Mouse (Mus musculus): Measurements from ENCODE around the gene Gm12569. TPM values are rescaled to one million over a fixed set of nuclear protein-coding genes. Genes with fewer than 3 reads are reported as not detected.

The Gm12569 gene
- polyA plus RNA-seq (2016; fragmentation: Nextera tagmentation; extraction: Ambion mirVana): not detected in 2 replicates

- Histone ChIP-seq H3K27me3 (ENCODE audit: poor library complexity, severe bottlenecking) (no peaks in the 10 kb centered on the region), H3K36me3 (replicated peaks) (no peaks in the 10 kb centered on the region), H3K27ac (no peak within 1 kb of the TSS), H3K4me3 (no peak within 1 kb of the TSS), H3K4me1 (no peaks in the 10 kb centered on the region), H3K9me3 (no peaks in the 10 kb centered on the region)
- no peak for DNase-seq (ENCODE audit: extremely low spot score, low spot score)
- 94% methylated on average over 11 of the region's 11 CpGs for WGBS
These were observed at the start of gene Gm12569 for GRCm38 (mm10) chr11:51220308-51220707. Gm12569 (plus strand) TSS chr11:51220473.

DNA sequence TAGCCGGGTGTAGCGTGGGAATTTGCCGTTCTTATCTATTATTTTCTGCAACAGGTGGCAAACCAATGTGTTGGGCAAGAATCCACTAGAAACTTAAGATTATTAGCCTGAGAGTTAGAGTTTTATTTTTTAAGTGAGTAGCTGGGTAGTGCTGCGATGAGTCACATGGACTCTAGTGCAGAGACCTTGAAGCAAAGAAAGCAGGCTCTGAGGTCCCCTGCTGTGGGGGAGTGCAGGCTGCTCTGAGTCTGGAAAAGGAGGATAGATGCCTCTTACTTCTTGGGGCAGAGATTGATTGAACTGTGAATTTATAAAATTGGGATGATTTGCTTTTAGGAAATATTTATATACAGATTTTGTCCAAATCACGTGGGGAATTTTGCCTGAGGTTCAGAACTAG lies 17.5 kb upstream of the Gm12569 start:
- no peak overlapping the region for H3K27ac ChIP-seq
- DNase-seq (ENCODE audit: extremely low spot score, low spot score): no peak
- H3K4me3 ChIP-seq: no peak overlapping the region
- peaks cover 4% of the 10 kb centered on the region; the same call in 1 of the 2 replicates for H3K9me3 ChIP-seq
- 83% methylated on average over 5 of the region's 5 CpGs for WGBS
- no peaks in the 10 kb centered on the region for H3K36me3 ChIP-seq (replicated peaks)
- H3K27me3 ChIP-seq (ENCODE audit: poor library complexity, severe bottlenecking): no peaks in the 10 kb centered on the region
- H3K4me1 ChIP-seq: no peaks in the 10 kb centered on the region

GRCm38 (mm10) chr11:51207758-51208157 lies 12.5 kb upstream of the Gm12569 start:
- Histone ChIP-seq H3K27ac (no peak overlapping the region), H3K36me3 (replicated peaks) (no peaks in the 10 kb centered on the region), H3K4me1 (no peaks in the 10 kb centered on the region), H3K9me3 (peaks cover 4% of the 10 kb centered on the region; the same call in 1 of the 2 replicates), H3K4me3 (no peak overlapping the region), H3K27me3 (ENCODE audit: poor library complexity, severe bottlenecking) (no peaks in the 10 kb centered on the region)
- DNase-seq (ENCODE audit: extremely low spot score, low spot score): no peak
- 87% methylated on average over 3 of the region's 3 CpGs for WGBS

DNA sequence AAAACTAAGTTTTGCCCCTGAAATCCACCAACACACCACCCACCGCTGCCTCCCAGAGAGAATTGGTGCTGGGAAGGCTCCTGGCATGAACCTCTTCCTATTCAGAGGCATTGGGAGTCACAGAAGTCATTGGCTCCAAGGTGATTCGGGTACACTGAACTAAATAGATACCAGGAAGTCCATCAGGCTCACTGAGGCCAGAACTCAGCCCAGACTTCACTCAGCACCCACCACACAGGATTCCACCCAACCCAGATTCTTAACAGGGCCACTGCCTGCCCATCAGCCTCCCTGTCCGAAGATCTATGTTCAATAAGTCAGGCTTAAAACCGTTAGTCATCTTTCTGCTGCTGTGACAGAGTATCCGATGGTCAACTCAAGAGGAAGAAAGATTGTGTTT lies 8.8 kb upstream of the Gm12569 start:
- WGBS: 95% methylated on average over 5 of the region's 5 CpGs
- no peak overlapping the region for H3K27ac ChIP-seq
- H3K27me3 ChIP-seq (ENCODE audit: poor library complexity, severe bottlenecking): no peaks in the 10 kb centered on the region
- no peaks in the 10 kb centered on the region for H3K9me3 ChIP-seq
- DNase-seq (ENCODE audit: extremely low spot score, low spot score): no peak
- no peaks in the 10 kb centered on the region for H3K36me3 ChIP-seq (replicated peaks)
- H3K4me3 ChIP-seq: no peak overlapping the region
- no peaks in the 10 kb centered on the region for H3K4me1 ChIP-seq

GRCm38 (mm10) chr11:51214021-51214420 lies 6.3 kb upstream of the Gm12569 start:
- Histone ChIP-seq H3K4me3 (no peak overlapping the region), H3K27ac (no peak overlapping the region), H3K36me3 (replicated peaks) (no peaks in the 10 kb centered on the region), H3K9me3 (no peaks in the 10 kb centered on the region), H3K4me1 (no peaks in the 10 kb centered on the region), H3K27me3 (ENCODE audit: poor library complexity, severe bottlenecking) (no peaks in the 10 kb centered on the region)
- 85% methylated on average over 7 of the region's 7 CpGs for WGBS
- no peak for DNase-seq (ENCODE audit: extremely low spot score, low spot score)

DNA sequence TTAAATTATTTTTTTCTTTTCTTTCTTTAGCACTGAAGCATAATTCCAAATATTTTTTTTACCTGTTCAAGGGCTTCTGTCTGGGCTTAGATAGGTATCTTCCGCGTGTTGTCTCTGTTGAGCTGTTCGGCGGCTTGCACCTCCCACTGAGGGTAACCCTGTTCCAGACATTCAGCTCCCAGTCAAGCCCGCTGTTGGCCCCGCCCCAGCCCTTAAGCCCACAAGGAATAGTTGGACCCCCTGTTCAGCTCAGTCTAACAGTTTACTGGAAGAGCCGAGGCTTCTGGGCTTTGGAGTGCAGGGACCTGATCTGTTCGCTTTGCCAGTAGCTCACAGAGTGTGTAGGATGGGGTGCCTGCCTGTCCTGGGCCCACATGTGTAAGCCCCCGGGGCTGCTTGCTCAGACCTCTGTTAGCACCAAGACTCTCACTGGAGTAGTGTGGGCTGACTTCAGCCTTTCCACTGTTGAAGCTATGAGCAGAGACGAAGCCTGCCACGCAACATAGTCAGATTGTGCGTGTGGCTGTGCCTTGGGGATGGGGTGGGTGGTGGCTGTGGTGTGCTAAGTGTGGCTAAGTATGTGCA lies 785 bp upstream of the Gm12569 start:
- H3K27ac ChIP-seq: no peak overlapping the region
- no peaks in the 10 kb centered on the region for H3K36me3 ChIP-seq (replicated peaks)
- H3K27me3 ChIP-seq (ENCODE audit: poor library complexity, severe bottlenecking): no peaks in the 10 kb centered on the region
- no peak for DNase-seq (ENCODE audit: extremely low spot score, low spot score)
- 85% methylated on average over 12 of the region's 12 CpGs for WGBS
- H3K4me3 ChIP-seq: no peak overlapping the region
- H3K9me3 ChIP-seq: no peaks in the 10 kb centered on the region
- no peaks in the 10 kb centered on the region for H3K4me1 ChIP-seq

DNA sequence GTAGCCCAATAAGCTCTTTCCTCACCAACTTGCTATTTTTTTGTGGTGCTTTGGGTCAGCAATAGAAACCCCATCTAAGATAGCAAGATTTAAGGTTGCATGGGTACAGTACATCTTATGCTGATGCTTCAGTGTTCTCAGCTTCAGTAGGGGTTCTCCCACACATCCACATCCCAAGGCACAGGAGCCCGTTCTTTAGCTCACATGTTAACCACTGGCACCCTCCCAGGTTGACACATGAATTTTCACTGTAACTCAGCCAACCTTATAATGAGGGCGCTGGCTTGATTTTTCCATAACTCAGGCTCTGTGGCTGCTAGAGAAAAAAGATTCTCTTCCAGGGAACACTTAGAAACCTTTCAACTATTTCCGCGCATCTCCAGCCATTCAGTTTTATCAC lies 6.8 kb downstream of the Gm12569 start:
- Histone ChIP-seq H3K27me3 (ENCODE audit: poor library complexity, severe bottlenecking) (no peaks in the 10 kb centered on the region), H3K4me1 (no peaks in the 10 kb centered on the region), H3K9me3 (no peaks in the 10 kb centered on the region), H3K27ac (no peak overlapping the region), H3K4me3 (no peak overlapping the region), H3K36me3 (replicated peaks) (no peaks in the 10 kb centered on the region)
- WGBS: 92% methylated on average over 4 of the region's 4 CpGs
- no peak for DNase-seq (ENCODE audit: extremely low spot score, low spot score)

DNA sequence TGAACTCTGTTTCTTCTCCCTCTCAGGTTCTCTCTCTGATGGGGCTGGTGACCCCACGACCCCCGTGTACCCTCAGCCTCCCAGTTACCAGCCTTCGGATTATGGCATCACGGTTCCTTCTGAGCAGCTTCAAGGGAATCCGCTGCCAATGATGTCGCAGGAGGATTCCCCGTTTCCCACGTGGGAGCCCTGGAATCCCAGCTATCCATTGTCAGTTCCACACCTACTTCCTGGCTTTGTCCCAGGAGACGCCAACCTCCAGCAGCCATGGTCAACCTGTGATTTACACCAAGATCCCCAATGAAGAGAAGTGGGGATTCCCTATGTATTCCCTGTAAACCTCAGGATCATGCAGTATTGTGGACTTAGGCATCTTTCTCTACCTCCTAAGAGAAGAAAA lies 14.4 kb downstream of the Gm12569 start:
- DNase-seq (ENCODE audit: extremely low spot score, low spot score): no peak
- Histone ChIP-seq H3K9me3 (no peaks in the 10 kb centered on the region), H3K4me1 (no peaks in the 10 kb centered on the region), H3K36me3 (replicated peaks) (no peaks in the 10 kb centered on the region), H3K27me3 (ENCODE audit: poor library complexity, severe bottlenecking) (no peaks in the 10 kb centered on the region), H3K27ac (no peak overlapping the region), H3K4me3 (no peak overlapping the region)
- WGBS: 86% methylated on average over 9 of the region's 9 CpGs

GRCm38 (mm10) chr11:51242897-51243296 lies 22.6 kb downstream of the Gm12569 start:
- H3K4me1 ChIP-seq: no peaks in the 10 kb centered on the region
- no peaks in the 10 kb centered on the region for H3K9me3 ChIP-seq
- no peak overlapping the region for H3K4me3 ChIP-seq
- no peak overlapping the region for H3K27ac ChIP-seq
- DNase-seq (ENCODE audit: extremely low spot score, low spot score): no peak
- H3K27me3 ChIP-seq (ENCODE audit: poor library complexity, severe bottlenecking): no peaks in the 10 kb centered on the region
- no peaks in the 10 kb centered on the region for H3K36me3 ChIP-seq (replicated peaks)
- 84% methylated on average over 2 of the region's 2 CpGs for WGBS

GRCm38 (mm10) chr11:51257006-51257405 lies 36.7 kb downstream of the Gm12569 start:
- no peaks in the 10 kb centered on the region for H3K36me3 ChIP-seq (replicated peaks)
- no peak overlapping the region for H3K4me3 ChIP-seq
- no peaks in the 10 kb centered on the region for H3K9me3 ChIP-seq
- no peaks in the 10 kb centered on the region for H3K27me3 ChIP-seq (ENCODE audit: poor library complexity, severe bottlenecking)
- peaks cover under 1% of the 10 kb centered on the region; the same call in 1 of the 2 replicates for H3K4me1 ChIP-seq
- DNase-seq (ENCODE audit: extremely low spot score, low spot score): no peak
- H3K27ac ChIP-seq: no peak overlapping the region
- 85% methylated on average over 4 of the region's 4 CpGs for WGBS

GRCm38 (mm10) chr11:51261680-51262219 lies 41.5 kb downstream of the Gm12569 start, which contains the start of gene Clk4:
Clk4 (plus strand) TSS chr11:51261730.
- WGBS: 87% methylated on average over 3 of the region's 3 CpGs

GRCm38 (mm10) chr11:51262342-51263285 lies 42.3 kb downstream of the Gm12569 start, which contains the start of gene BC049762:
BC049762 (minus strand) TSS chr11:51263046.
- no peaks in the 10 kb centered on the region for H3K27me3 ChIP-seq (ENCODE audit: poor library complexity, severe bottlenecking)
- peak within 1 kb of the TSS; percentile 80 for H3K4me3 ChIP-seq
- H3K36me3 ChIP-seq (replicated peaks): peaks cover 13% of the 10 kb centered on the region
- DNase-seq (ENCODE audit: extremely low spot score, low spot score): peak; percentile 98
- 10% methylated on average over 57 of the region's 57 CpGs for WGBS
- peaks cover 33% of the 10 kb centered on the region for H3K4me1 ChIP-seq
- peak within 1 kb of the TSS; percentile 99 for H3K27ac ChIP-seq
- H3K9me3 ChIP-seq: no peaks in the 10 kb centered on the region

More at GRCm38 (mm10) chr11:51261680-51262219, 41.5 kb downstream of the Gm12569 start, which contains the start of gene Clk4:
- Histone ChIP-seq H3K27ac (peak within 1 kb of the TSS; percentile 99), H3K4me3 (peak within 1 kb of the TSS; percentile 80), H3K36me3 (replicated peaks) (peaks cover 4% of the 10 kb centered on the region), H3K9me3 (no peaks in the 10 kb centered on the region), H3K4me1 (peaks cover 33% of the 10 kb centered on the region), H3K27me3 (ENCODE audit: poor library complexity, severe bottlenecking) (no peaks in the 10 kb centered on the region)
- DNase-seq (ENCODE audit: extremely low spot score, low spot score): no peak

Data from forebrain, embryonic 10.5 days (tissue).